Mouse (Mus musculus) c-Kit-negative CD71-positive TER-119-positive erythroid progenitor cells, embryonic 14.5 days (primary cell): ENCODE results near the gene Adam20.
"Not testable (repeated sequence)": the region's sequence is repeated elsewhere in the genome, so short reads cannot be mapped to it uniquely, and the experiment has no call there.

Source experiments
- DNase-seq: peaks from one replicate; pipeline ENCODE4 v3.0.0-alpha.2; 2013; ENCODE audit warnings: low read depth, low spot score

The Adam20 gene

DNA sequence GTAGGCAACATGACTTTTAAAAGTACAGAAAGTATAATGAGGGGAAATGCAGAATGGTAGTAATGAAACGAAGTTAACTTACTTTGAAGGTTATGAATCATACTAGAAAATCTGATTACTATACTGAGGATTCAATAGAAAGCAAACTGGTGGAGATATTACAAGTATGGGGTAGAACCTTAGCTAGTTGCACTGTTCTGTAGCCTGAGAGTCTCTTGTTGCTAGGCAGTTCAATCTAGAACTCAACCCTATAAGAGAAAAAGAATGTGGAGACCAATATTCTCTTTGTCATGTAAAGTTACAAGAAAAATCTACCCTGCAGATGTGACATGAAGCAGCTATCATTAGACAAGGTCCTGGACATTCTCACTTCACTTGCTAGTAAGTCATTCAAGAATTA is at the start of gene Adam20:
Gene Adam20 (plus strand): TSS at position 301 of the 400 bp plus-strand sequence.
- not testable (repeated sequence) for DNase-seq

DNA sequence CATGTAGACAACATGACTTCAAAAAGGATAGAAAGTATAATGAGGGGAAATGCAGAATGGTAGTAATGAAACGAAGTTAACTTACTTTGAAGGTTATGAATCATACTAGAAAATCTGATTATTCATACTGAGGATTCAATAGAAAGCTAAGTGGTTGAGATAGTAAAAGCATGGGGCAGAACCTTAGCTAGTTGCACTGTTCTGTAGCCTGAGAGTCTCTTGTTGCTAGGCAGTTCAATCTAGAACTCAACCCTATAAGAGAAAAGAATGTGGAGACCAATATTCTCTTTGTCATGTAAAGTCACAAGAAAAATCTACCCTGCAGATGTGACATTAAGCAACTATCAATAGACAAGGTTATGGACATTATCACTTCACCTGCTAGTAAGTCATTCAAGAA is 41.2 kb upstream of the Adam20 start, which contains the start of gene Adam25:
Gene Adam25 (plus strand): TSS at position 301 of the 400 bp plus-strand sequence.
- not testable (repeated sequence) for DNase-seq

DNA sequence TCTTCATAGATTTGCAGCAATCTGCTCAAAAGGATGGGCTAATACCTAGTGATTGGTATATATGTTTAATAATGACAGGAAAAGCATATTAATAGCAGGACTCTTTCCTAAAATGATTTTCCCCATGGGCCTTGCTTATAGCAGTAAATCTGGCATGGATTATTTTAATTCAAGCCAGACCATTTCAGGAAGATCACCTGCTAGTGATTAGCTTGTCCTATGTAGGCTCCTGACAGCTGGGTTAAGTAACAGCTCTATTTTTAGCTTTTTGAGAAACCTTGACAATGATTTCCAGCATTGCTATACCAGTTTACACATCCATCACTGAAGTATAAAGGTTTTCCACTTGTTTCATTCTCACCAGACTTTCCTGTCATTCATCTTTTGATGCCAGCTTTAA is 9.8 kb upstream of the Adam20 start:
- no peak for DNase-seq

DNA sequence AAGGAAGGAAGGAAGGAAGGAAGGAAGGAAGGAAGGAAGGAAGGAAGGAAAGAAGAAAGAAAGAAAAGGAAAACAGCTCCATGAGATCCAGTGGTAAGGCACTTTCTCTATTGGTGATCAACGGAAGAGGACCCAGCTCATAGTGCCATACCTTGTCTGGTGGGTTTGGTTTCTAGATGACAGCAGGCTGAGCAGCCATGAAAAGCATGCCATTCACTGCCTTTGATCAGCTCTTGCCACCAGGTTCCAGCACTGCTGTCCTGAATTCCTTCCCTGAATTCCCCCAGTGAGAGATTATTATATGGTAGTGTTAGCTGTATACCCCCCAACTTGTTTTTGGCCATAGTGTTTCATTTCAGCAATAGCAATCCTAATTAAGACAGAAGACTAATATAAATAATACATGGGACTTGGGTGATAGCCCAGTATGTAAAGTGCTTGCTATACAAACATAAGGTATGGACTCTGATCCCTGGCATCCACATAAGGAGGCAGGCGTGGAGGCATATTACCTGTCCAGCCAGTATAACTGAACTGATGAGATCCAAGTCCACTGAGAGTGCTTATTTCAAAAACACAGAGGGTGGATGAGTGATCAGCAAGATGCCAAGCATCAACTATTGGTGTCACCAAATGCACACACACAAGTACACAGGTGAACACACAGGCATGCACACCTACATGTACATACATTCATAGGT is 10.5 kb downstream of the Adam20 start:
- DNase-seq: no peak
